Mouse (Mus musculus): ENCODE measurements at regions not wholly inside any gene's neighbourhood (a gene's known extent, or its start where the extent isn't known, plus 50 kb on each side); places are given as distances from the start of the nearest gene placed in this dataset.

DNA sequence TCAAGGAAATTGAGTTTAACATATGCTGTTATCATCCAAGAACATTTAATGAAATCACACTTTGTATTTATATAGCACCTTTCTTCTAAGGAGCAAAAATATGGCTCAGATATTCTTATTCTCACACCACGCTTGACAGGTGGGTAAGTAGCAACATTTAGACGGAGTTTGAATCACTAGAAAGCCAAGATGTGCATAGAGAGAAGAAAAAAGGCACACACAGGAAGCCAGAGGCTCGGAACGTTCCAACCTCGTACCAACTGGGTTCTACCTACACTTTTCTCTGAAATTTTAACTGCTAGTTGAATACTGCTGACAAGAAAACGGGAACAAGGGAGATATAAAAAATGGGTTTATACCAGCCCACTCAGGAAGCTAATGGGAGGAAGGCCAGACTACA lies 528.4 kb upstream of the Arid1b start:
- Histone ChIP-seq H3K9me3 (no peaks in the 10 kb centered on the region), H3K4me1 (no peaks in the 10 kb centered on the region), H3K4me2 (replicated peaks) (no peak overlapping the region), H3K4me3 (no peak overlapping the region), H3K27ac (no peak overlapping the region), H3K27me3 (no peaks in the 10 kb centered on the region), H3K36me3 (no peaks in the 10 kb centered on the region), H3K9ac (no peak overlapping the region)
- ATAC-seq (ENCODE audit: low FRiP score, low read depth) = no peak
- WGBS = 83% methylated on average over 6 of the region's 6 CpGs

DNA sequence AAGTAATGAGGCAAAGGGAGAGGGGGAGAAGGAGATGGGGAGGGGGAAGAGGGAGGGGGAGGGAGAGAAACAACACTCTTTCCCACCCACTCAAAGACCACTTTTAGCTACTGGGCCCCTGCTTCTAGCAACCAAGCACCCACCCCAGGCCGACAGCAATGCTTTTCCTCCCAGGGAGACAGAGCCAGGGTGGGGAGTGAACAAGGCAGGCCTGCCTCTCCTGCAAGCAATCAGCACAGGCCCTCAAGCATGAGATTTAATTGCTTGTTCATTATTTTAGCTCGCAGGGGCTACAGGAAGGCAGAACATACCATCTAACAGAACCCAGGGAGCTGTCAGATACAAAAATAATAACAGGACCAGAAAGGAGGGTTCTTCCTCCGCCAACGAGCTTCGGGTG lies 521.7 kb upstream of the Arid1b start:
- WGBS = 45% methylated on average over 5 of the region's 5 CpGs
- Histone ChIP-seq H3K4me1 (no peaks in the 10 kb centered on the region), H3K36me3 (no peaks in the 10 kb centered on the region), H3K27ac (no peak overlapping the region), H3K9ac (no peak overlapping the region), H3K4me2 (replicated peaks) (no peak overlapping the region), H3K27me3 (no peaks in the 10 kb centered on the region), H3K4me3 (no peak overlapping the region), H3K9me3 (no peaks in the 10 kb centered on the region)
- ATAC-seq (ENCODE audit: low FRiP score, low read depth) = no peak

DNA sequence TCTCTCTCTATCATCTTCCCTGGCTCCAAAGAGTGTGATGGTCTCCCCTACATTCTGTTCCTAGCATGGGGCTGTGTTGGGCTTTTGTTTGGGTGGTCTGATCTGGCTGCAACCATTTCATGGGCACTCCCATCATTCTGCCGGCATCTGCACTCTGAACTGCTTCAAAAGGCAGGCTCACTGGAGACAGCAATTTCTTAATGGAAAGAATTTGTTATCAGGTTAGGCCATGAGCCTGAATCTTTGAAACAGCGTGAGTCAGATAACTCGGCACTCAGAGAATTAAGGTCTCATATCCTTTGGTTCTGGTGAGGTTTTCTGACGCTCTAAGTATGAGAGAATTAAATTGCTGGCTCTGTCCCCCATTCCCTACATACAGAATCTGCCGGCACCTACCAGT lies 519.8 kb upstream of the Arid1b start:
- no peak for ATAC-seq (ENCODE audit: low FRiP score, low read depth)
- WGBS = 71% methylated on average over 5 of the region's 5 CpGs
- no peak overlapping the region for H3K4me3 ChIP-seq

DNA sequence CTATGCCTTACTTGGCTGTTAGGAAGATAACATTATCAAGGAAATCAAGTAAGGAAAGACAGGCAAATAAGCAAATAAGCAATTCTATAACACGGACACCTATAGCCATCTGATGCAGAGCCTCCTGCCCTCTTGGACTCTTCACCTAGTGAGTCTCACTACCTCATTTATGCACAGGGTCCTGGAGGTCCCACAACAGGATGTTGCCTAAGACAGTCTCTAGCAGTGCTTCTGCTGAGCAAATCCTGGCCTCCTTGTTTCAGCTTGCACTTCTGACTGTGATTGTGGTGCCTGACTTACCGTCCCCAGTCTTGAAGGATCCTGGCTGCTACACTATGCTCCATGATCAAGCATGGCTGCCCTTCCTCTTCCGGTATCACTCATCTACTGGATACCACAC lies 518.5 kb upstream of the Arid1b start:
- H3K36me3 ChIP-seq = no peaks in the 10 kb centered on the region
- no peak overlapping the region for H3K4me2 ChIP-seq (replicated peaks)
- H3K4me1 ChIP-seq = no peaks in the 10 kb centered on the region
- no peak overlapping the region for H3K9ac ChIP-seq
- H3K27me3 ChIP-seq = no peaks in the 10 kb centered on the region
- H3K4me3 ChIP-seq = no peak overlapping the region
- 91% methylated on average over 3 of the region's 3 CpGs for WGBS
- ATAC-seq (ENCODE audit: low FRiP score, low read depth) = no peak
- no peaks in the 10 kb centered on the region for H3K9me3 ChIP-seq
- H3K27ac ChIP-seq = no peak overlapping the region

More for the DNA sequence above, 519.8 kb upstream of the Arid1b start:
- H3K36me3 ChIP-seq = no peaks in the 10 kb centered on the region
- no peak overlapping the region for H3K4me2 ChIP-seq (replicated peaks)
- no peak overlapping the region for H3K27ac ChIP-seq
- H3K9me3 ChIP-seq = no peaks in the 10 kb centered on the region
- no peak overlapping the region for H3K9ac ChIP-seq
- H3K4me1 ChIP-seq = no peaks in the 10 kb centered on the region
- no peaks in the 10 kb centered on the region for H3K27me3 ChIP-seq

DNA sequence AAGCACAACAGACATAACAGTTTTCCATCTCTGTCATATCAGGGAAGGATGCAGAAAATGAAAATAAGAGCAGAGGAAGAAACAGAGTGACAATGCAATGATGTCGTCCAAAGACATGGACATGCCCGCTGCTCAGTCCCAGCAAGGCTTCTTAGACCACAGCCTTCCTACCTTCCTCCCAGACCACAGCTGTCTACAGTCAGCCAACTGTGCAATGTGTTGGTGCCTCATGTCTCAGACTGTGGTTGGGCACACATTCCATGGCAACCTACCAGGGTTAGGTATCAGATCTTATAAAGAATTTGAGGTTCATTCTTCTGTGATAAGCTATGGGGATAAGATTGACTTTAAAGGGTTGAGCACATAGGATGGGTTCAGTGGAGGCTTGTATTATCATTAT lies 499.7 kb upstream of the Arid1b start:
- 89% methylated on average over 2 of the region's 2 CpGs for WGBS
- H3K4me3 ChIP-seq = no peak overlapping the region
- H3K4me2 ChIP-seq (replicated peaks) = no peak overlapping the region
- no peak for ATAC-seq (ENCODE audit: low FRiP score, low read depth)
- no peaks in the 10 kb centered on the region for H3K9me3 ChIP-seq
- H3K36me3 ChIP-seq = no peaks in the 10 kb centered on the region
- H3K4me1 ChIP-seq = peaks cover 13% of the 10 kb centered on the region
- no peaks in the 10 kb centered on the region for H3K27me3 ChIP-seq
- no peak overlapping the region for H3K27ac ChIP-seq
- no peak overlapping the region for H3K9ac ChIP-seq

DNA sequence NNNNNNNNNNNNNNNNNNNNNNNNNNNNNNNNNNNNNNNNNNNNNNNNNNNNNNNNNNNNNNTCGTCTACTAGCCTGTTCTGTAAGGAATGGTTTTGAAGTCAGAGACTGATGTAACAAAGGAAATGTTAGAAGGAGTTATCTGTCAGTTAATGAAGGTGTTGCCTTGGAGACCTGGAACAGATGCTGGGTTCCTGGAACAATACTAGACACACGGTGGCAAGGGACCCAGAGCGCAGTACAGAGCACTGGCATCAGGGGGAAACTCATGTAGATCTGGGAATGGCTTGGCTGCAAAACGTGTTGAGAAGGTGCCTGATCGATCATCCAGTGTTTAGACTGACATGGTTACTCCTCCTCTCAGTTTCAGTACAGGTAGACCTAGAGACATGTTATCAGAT lies 493.6 kb upstream of the Arid1b start:
- ATAC-seq (ENCODE audit: low FRiP score, low read depth) = no peak
- WGBS = 78% methylated on average over 5 of the region's 5 CpGs
- H3K9me3 ChIP-seq = no peaks in the 10 kb centered on the region
- no peak overlapping the region for H3K4me3 ChIP-seq
- no peak overlapping the region for H3K4me2 ChIP-seq (replicated peaks)
- no peak overlapping the region for H3K27ac ChIP-seq
- H3K9ac ChIP-seq = no peak overlapping the region
- H3K36me3 ChIP-seq = no peaks in the 10 kb centered on the region
- H3K27me3 ChIP-seq = no peaks in the 10 kb centered on the region
- H3K4me1 ChIP-seq = peaks cover 13% of the 10 kb centered on the region

DNA sequence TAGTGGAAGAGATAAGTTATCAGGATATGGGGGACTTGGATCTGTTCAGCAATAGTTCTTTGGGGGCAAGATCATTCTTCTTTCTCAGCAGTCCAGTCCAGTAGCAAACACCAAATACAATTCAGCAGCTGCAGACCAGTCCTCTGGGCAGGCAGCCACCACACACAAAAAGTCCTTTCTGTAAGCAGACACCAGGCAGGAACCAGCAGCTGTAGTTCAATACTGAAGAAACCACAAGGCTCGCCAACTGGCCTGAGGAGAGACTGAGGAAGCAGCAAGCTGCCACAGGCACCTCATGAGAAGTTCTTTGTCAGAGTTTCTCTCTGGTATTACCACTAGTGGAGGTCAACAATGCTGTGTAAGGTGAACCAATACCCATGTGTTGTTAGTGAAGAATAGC lies 493.1 kb upstream of the Arid1b start:
- Histone ChIP-seq H3K4me1 (peaks cover 13% of the 10 kb centered on the region), H3K27me3 (no peaks in the 10 kb centered on the region), H3K9me3 (no peaks in the 10 kb centered on the region), H3K4me2 (replicated peaks) (no peak overlapping the region), H3K9ac (no peak overlapping the region), H3K4me3 (no peak overlapping the region), H3K36me3 (no peaks in the 10 kb centered on the region), H3K27ac (no peak overlapping the region)
- 52% methylated on average over 1 of the region's 1 CpGs for WGBS
- ATAC-seq (ENCODE audit: low FRiP score, low read depth) = no peak

DNA sequence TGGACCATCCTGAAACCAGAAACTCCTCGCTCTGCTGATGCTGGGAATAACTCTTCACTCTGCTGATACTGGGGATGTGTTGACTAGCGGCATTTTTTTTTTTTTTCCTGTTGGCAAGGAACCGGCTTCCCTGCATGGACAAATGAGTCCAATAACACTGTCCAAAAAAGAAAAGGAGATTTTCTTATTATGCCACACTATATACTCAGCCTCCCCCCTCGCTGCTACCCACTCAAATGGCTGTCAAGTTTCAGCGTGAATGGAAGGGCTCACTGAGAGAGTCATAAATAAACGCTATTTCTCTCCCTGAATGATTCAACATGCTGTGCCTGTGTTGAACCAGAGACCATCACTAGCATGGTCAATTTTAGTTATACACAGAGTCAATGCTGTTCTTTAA lies 489.2 kb upstream of the Arid1b start:
- Histone ChIP-seq H3K27me3 (no peaks in the 10 kb centered on the region), H3K4me3 (no peak overlapping the region), H3K9me3 (no peaks in the 10 kb centered on the region), H3K27ac (no peak overlapping the region), H3K9ac (no peak overlapping the region), H3K4me1 (no peaks in the 10 kb centered on the region), H3K4me2 (replicated peaks) (no peak overlapping the region), H3K36me3 (no peaks in the 10 kb centered on the region)
- 65% methylated on average over 6 of the region's 6 CpGs for WGBS
- no peak for ATAC-seq (ENCODE audit: low FRiP score, low read depth)

DNA sequence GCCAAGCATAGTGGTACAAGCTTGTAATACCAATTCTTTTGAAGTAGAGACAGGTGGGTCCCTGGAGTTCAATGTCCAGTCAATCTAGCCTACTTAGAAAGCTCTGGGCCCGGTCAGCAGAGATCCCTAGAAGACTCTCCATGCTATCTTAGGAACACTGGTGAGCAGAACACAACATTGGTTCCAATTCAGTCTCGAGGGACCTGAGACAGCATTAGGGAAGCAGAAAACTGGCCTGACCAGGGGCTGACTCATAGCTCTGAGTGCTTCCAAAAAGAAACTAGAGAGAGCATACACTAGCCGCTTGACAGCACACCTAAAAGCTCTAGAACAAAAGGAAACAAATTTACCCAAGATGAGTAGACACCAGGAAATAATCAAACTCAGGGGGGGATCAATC lies 484.6 kb upstream of the Arid1b start:
- H3K27ac ChIP-seq = no peak overlapping the region
- H3K36me3 ChIP-seq = no peaks in the 10 kb centered on the region
- H3K4me3 ChIP-seq = no peak overlapping the region
- H3K4me1 ChIP-seq = no peaks in the 10 kb centered on the region
- no peak for ATAC-seq (ENCODE audit: low FRiP score, low read depth)
- no peaks in the 10 kb centered on the region for H3K9me3 ChIP-seq
- H3K27me3 ChIP-seq = no peaks in the 10 kb centered on the region
- WGBS = 82% methylated on average over 3 of the region's 3 CpGs
- no peak overlapping the region for H3K9ac ChIP-seq
- H3K4me2 ChIP-seq (replicated peaks) = no peak overlapping the region

DNA sequence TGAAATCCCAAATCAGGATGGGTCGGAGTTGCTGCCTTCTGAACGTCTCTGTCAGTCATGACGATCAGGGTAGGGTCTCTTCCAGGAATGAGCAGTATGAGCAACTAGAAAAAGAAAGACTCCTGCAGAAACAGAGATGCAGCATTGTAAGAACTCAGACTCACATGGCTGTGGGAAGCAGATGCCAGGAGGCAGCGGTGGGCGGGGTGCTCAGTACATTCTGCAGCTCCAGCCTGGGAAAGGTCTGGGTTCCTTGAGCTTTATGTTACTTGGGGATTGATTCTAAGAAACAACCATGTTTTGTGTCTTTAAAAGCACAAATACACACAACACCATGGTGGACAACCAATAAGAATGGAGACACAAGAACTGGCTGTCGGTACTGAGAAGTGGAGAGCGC lies 478.0 kb upstream of the Arid1b start:
- ATAC-seq (ENCODE audit: low FRiP score, low read depth) = no peak
- Histone ChIP-seq H3K27ac (no peak overlapping the region), H3K4me1 (peaks cover 5% of the 10 kb centered on the region; the same call in 1 of the 2 replicates), H3K27me3 (no peaks in the 10 kb centered on the region), H3K36me3 (no peaks in the 10 kb centered on the region), H3K9me3 (no peaks in the 10 kb centered on the region), H3K9ac (no peak overlapping the region), H3K4me2 (replicated peaks) (no peak overlapping the region), H3K4me3 (no peak overlapping the region)
- WGBS = 83% methylated on average over 7 of the region's 7 CpGs

DNA sequence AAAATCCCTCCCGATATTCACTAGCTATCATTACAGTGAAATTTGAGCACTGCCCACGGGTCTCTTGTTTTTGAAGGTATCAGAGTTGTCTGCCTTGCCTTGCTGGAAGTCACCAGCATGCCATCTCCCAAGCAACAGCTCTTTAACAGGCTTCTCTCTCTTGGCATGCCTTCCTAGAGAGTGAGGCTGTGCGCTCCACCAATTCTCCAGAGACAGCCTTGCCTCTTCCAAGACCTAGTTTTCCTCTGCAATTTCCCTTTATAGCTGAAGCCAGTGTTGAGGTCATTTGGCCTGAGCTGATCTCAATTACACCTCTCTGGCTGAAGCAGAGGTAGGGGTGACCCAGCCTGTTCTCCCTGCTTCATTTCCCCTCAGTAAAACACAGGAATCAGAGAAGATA lies 477.3 kb upstream of the Arid1b start:
- no peaks in the 10 kb centered on the region for H3K27me3 ChIP-seq
- no peak overlapping the region for H3K27ac ChIP-seq
- H3K9me3 ChIP-seq = no peaks in the 10 kb centered on the region
- H3K36me3 ChIP-seq = no peaks in the 10 kb centered on the region
- H3K9ac ChIP-seq = no peak overlapping the region
- no peak overlapping the region for H3K4me2 ChIP-seq (replicated peaks)
- 36% methylated on average over 3 of the region's 3 CpGs for WGBS
- H3K4me3 ChIP-seq = no peak overlapping the region
- H3K4me1 ChIP-seq = peaks cover 8% of the 10 kb centered on the region; the same call in 1 of the 2 replicates
- ATAC-seq (ENCODE audit: low FRiP score, low read depth) = no peak

DNA sequence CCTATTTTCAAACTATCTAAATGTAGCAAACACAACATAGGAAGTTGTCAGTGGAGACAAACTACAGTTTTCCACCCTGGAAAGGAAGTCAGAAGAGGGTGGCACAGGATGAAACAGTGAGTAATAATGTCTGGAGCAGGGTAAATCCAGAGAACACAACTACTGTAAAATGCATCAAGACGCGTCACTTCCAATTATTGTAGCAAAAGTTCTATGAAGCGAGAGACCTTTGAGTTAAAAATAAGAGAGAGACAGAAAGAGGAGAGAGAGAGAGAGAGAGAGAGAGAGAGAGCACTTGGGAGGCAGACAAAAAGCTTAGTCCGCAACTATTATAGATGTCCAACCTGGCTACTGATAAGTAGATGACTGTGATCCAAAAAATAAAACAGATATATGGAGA lies 473.1 kb upstream of the Arid1b start:
- Histone ChIP-seq H3K9ac (no peak overlapping the region), H3K4me1 (peaks cover 10% of the 10 kb centered on the region; the same call in 1 of the 2 replicates), H3K4me3 (no peak overlapping the region), H3K27ac (no peak overlapping the region), H3K4me2 (replicated peaks) (no peak overlapping the region), H3K9me3 (no peaks in the 10 kb centered on the region), H3K27me3 (no peaks in the 10 kb centered on the region), H3K36me3 (no peaks in the 10 kb centered on the region)
- no peak for ATAC-seq (ENCODE audit: low FRiP score, low read depth)
- 92% methylated on average over 4 of the region's 4 CpGs for WGBS

DNA sequence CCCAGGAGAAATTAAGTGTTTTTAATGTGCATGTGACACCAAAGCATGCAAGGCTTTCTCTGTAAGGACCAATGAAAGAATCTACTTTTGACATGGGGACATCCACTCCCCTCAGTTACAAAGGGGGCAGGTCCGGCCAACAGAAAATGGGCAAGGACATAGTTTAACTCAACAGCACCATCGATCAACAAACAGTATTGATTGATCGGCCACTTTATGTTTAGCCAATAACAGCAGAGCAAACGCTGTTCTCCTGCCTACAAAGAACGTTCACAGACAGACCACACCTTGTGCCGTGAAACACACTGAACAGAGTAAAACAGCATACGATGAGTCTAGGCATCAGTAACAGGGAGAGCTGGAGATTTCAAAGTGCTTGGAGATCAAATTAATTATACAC lies 467.7 kb upstream of the Arid1b start:
- 0 out of 2 replicates have a peak, but pooled peaks cover 5% of the 10 kb centered on the region for H3K4me1 ChIP-seq
- no peaks in the 10 kb centered on the region for H3K36me3 ChIP-seq
- H3K4me3 ChIP-seq = no peak overlapping the region
- no peak overlapping the region for H3K4me2 ChIP-seq (replicated peaks)
- no peaks in the 10 kb centered on the region for H3K9me3 ChIP-seq
- WGBS = 90% methylated on average over 7 of the region's 7 CpGs
- no peak for ATAC-seq (ENCODE audit: low FRiP score, low read depth)
- no peaks in the 10 kb centered on the region for H3K27me3 ChIP-seq
- H3K27ac ChIP-seq = no peak overlapping the region
- no peak overlapping the region for H3K9ac ChIP-seq

Measured in limb, embryonic 13.5 days (tissue).